Mouse (Mus musculus): ENCODE measurements at regions not wholly inside any gene's neighbourhood (a gene's known extent, or its start where the extent isn't known, plus 50 kb on each side); places are given as distances from the start of the nearest gene placed in this dataset.

DNA sequence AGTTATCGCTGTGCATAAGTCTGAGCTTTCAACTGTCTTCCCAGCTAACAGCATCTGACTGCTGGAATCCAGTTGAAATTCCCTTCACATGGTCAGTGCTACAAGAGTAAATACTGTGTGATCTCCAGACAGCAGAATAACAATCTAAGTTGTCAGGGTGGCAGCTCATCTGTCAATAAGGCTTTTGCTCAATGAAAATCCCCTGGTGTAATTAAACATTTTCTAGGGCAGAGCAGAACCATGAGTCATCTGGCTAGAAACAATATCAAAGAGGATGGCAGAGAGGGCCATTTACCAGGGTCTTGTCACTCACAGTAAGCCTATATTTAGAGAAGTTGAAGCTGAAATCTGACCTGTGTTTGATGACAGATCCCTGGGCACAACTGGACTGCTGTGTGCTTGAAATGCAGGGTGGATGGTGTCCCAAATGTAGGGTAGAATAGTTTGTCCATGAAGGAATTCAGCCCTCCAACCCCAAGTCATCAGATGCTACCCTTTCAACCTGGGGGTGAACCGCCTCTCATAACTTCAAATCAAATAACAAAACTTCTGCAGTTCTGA, 675.8 kb upstream of the Acvr2a start:
- no peak for ATAC-seq
- Histone ChIP-seq H3K27ac (no peak overlapping the region), H3K4me3 (replicated peaks) (no peak overlapping the region), H3K9ac (replicated peaks) (no peak overlapping the region), H3K9me3 (no peaks in the 10 kb centered on the region), H3K4me2 (replicated peaks) (no peak overlapping the region), H3K4me1 (replicated peaks) (no peaks in the 10 kb centered on the region), H3K27me3 (no peaks in the 10 kb centered on the region), H3K36me3 (no peaks in the 10 kb centered on the region)
- 94% methylated on average over 2 of the region's 2 CpGs for WGBS

DNA sequence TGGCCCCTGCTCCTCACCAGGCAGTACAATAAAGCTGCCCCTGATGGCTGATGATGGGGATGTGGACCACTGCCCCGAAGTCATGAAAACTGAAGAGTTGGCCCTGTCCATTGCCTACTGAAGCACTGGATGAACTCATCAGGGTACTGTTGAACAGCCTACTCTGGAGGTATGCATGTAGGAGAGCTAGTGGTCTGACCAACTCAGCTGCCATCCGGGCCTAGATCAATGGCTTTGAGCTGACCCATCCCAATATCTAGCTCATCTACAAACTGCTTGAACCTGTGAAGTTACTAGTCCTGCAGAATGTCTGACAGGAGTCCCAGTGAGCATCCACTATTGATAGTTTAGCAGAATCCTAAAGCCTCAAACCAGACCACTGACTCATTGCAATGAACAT, 672.6 kb upstream of the Acvr2a start:
- Histone ChIP-seq H3K36me3 (no peaks in the 10 kb centered on the region), H3K4me3 (replicated peaks) (no peak overlapping the region), H3K4me1 (replicated peaks) (no peaks in the 10 kb centered on the region), H3K27me3 (no peaks in the 10 kb centered on the region), H3K9ac (replicated peaks) (no peak overlapping the region), H3K4me2 (replicated peaks) (no peak overlapping the region), H3K9me3 (no peaks in the 10 kb centered on the region), H3K27ac (no peak overlapping the region)
- ATAC-seq, result no peak
- 91% methylated on average over 2 of the region's 2 CpGs for WGBS

DNA sequence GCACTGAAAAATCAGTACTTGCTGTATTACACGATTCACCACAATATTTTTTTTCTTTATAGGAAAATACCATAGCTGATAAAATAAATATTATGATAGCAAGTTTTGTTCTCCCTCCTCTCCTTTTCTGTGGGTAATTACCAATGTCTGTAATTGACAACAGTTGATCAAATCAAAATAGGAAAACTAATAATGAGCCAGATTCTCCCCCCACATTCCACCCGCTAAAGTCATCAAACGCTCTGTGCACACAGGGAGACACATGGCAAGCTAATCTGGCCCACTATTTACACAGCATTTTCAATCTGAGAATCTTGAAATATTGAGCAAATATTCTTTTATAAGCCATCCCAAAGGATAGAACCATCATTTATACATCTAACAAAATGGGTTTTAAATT, 659.2 kb upstream of the Acvr2a start:
- 87% methylated on average over 3 of the region's 3 CpGs for WGBS
- no peak overlapping the region for H3K9ac ChIP-seq (replicated peaks)

DNA sequence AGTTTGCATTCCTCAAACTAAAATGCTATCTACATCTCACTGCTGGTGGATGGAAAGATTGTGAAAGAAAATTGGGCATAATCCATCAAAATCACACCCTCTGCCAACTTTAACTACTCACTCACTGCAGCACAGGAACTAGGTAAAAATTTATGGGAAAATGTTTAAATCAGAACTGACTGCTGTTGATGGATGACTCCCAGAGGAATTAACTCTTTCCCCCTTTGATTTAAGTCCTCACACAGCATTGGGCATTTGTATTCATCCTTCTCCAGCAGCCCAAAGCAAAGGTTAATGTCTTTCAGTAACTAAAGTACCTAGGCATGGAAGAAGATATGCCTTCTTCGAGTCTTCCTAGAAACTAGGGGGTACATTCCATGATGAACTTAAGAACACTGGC, 641.3 kb upstream of the Acvr2a start:
- H3K36me3 ChIP-seq, result no peaks in the 10 kb centered on the region
- no peak overlapping the region for H3K4me3 ChIP-seq (replicated peaks)
- H3K27ac ChIP-seq, result no peak overlapping the region
- H3K9ac ChIP-seq (replicated peaks), result no peak overlapping the region
- no peak overlapping the region for H3K4me2 ChIP-seq (replicated peaks)
- H3K27me3 ChIP-seq, result no peaks in the 10 kb centered on the region
- H3K4me1 ChIP-seq (replicated peaks), result no peaks in the 10 kb centered on the region
- 66% methylated on average over 1 of the region's 1 CpGs for WGBS
- no peaks in the 10 kb centered on the region for H3K9me3 ChIP-seq
- no peak for ATAC-seq

More for the DNA sequence above, 659.2 kb upstream of the Acvr2a start:
- Histone ChIP-seq H3K27me3 (no peaks in the 10 kb centered on the region), H3K4me2 (replicated peaks) (no peak overlapping the region), H3K27ac (no peak overlapping the region), H3K9me3 (no peaks in the 10 kb centered on the region), H3K4me3 (replicated peaks) (no peak overlapping the region), H3K4me1 (replicated peaks) (no peaks in the 10 kb centered on the region), H3K36me3 (no peaks in the 10 kb centered on the region)
- no peak for ATAC-seq

DNA sequence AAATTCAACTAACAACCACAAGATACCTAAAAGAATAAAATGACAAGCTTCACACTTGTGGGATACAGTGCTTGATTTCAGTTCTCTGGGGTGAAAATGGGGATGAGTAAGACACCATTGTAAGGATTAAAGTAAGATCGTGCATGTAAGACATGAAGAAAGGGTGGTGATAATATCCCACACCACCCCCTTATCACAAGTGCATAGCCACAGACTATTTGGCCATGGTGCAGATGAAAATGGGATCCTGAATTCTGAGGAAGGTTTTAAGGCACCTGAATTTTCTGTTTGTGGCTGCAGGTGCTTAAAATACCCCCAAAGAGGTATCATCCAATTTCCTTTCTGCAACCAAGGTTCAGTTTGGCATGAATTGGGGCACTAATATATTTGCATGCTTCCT, 627.7 kb upstream of the Acvr2a start:
- no peak overlapping the region for H3K4me3 ChIP-seq (replicated peaks)
- no peaks in the 10 kb centered on the region for H3K9me3 ChIP-seq
- no peaks in the 10 kb centered on the region for H3K4me1 ChIP-seq (replicated peaks)
- no peak overlapping the region for H3K4me2 ChIP-seq (replicated peaks)
- 88% methylated on average over 1 of the region's 1 CpGs for WGBS
- H3K36me3 ChIP-seq, result no peaks in the 10 kb centered on the region
- H3K27me3 ChIP-seq, result no peaks in the 10 kb centered on the region
- no peak overlapping the region for H3K9ac ChIP-seq (replicated peaks)
- no peak for ATAC-seq
- no peak overlapping the region for H3K27ac ChIP-seq

DNA sequence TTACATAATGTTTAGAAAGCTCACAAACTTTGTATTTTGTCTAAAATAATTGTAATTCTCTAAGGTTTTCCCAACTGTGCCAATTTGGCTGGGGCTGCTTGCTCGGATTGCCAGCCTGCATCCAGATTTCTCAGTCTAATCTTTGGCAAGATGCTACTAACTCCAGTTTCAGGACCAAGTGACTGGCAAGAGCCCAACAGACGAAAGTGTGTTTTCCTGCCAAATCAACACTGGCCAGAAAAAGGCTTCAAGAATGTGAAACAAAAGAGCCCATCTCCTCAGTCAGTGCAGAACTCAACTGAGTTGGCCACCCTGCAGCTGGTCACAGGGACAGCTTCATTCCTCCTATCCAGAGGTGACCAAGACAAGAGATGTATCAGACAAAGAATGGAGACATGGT, 627.3 kb upstream of the Acvr2a start:
- Histone ChIP-seq H3K9ac (replicated peaks) (no peak overlapping the region), H3K36me3 (no peaks in the 10 kb centered on the region), H3K4me3 (replicated peaks) (no peak overlapping the region), H3K27me3 (no peaks in the 10 kb centered on the region), H3K9me3 (no peaks in the 10 kb centered on the region), H3K4me2 (replicated peaks) (no peak overlapping the region), H3K4me1 (replicated peaks) (no peaks in the 10 kb centered on the region), H3K27ac (no peak overlapping the region)
- ATAC-seq, result no peak
- WGBS, result 70% methylated on average over 2 of the region's 2 CpGs

DNA sequence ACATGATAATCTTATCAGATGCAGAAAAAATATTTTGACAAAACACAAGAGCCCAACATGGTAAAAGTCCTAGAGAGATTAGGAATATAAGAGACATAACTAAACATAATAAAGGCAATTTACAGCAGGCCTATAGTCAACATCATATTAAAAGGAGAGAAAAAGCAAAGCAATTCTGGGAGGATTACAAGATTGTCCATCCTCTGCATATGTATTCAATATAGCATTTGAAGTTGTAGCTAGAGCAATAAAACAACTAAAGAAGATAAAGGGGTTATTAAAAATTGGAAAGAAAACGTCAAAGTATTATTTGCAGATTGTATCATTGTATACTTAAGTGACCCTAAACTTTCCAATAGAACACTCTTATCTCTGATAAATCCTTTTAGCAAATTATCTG, 602.1 kb upstream of the Acvr2a start:
- no peaks in the 10 kb centered on the region for H3K4me1 ChIP-seq (replicated peaks)
- H3K4me3 ChIP-seq (replicated peaks), result no peak overlapping the region
- whole genome bisulfite sequencing, result 74% methylated on average over 1 of the region's 1 CpGs
- no peaks in the 10 kb centered on the region for H3K9me3 ChIP-seq
- H3K9ac ChIP-seq (replicated peaks), result no peak overlapping the region
- no peaks in the 10 kb centered on the region for H3K36me3 ChIP-seq
- H3K27ac ChIP-seq, result no peak overlapping the region
- no peaks in the 10 kb centered on the region for H3K27me3 ChIP-seq
- H3K4me2 ChIP-seq (replicated peaks), result no peak overlapping the region
- no peak for ATAC-seq

DNA sequence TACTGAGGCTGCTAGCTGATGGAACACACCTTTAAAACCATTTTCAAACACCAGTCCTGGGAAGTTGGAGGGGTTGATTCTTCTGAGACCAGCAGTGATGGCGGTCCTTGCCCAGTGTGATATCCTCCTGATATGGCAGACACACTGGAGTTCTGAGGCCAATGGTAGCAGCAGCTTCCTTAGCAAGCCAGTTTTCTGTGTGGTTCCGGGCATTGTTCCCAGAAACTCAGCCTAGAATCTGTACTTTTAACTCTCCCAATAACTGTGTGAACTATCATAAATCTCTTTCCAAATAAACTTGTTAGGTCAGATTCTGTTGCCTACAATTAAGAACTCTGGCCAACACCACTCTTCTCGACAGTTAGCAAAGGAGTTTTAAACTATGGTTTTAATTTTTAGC, 593.1 kb upstream of the Acvr2a start:
- H3K9me3 ChIP-seq, result no peaks in the 10 kb centered on the region
- H3K4me2 ChIP-seq (replicated peaks), result no peak overlapping the region
- H3K36me3 ChIP-seq, result no peaks in the 10 kb centered on the region
- H3K4me3 ChIP-seq (replicated peaks), result no peak overlapping the region
- H3K9ac ChIP-seq (replicated peaks), result no peak overlapping the region
- no peaks in the 10 kb centered on the region for H3K4me1 ChIP-seq (replicated peaks)
- H3K27me3 ChIP-seq, result no peaks in the 10 kb centered on the region
- no peak for ATAC-seq
- whole genome bisulfite sequencing, result 89% methylated on average over 3 of the region's 3 CpGs
- no peak overlapping the region for H3K27ac ChIP-seq

DNA sequence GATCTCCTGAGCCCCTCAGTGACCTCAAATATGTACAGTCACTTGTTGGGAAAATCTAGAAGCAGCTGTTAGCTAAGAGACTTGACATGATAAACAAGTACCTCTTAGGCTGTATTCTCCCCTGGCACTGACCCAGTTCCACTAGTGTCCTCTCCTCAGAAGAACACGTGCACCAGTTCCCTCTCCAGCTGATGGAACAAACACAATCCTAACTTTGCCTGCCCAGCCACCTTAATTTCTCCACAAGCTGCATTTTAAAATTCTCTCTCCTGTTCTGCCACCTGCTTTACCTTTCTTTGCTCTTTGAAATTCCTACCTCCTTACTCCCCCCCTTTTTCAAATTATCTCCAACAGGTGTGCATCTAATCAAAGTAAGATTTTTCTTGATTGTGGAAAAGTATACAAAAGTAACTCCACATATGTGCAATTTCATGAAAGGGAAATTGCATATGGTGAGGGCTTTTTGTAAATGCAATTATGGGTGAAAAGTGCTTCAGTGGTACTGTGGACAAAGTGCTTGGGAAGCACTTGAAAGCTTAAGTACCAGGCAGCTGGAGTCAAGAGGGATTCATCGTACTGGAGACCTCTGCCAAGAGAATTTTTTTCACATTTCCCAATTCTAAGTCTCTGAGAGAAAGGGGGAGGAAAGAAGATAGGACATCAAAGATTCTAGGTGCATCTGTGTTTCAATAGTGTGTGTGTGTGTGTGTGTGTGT, 590.7 kb upstream of the Acvr2a start:
- ATAC-seq, result no peak
- no peak overlapping the region for H3K4me3 ChIP-seq (replicated peaks)
- H3K4me1 ChIP-seq (replicated peaks), result no peaks in the 10 kb centered on the region
- H3K27me3 ChIP-seq, result no peaks in the 10 kb centered on the region
- WGBS, result 82% methylated on average over 2 of the region's 2 CpGs
- no peak overlapping the region for H3K9ac ChIP-seq (replicated peaks)
- no peaks in the 10 kb centered on the region for H3K9me3 ChIP-seq
- no peaks in the 10 kb centered on the region for H3K36me3 ChIP-seq
- H3K27ac ChIP-seq, result no peak overlapping the region
- H3K4me2 ChIP-seq (replicated peaks), result no peak overlapping the region

DNA sequence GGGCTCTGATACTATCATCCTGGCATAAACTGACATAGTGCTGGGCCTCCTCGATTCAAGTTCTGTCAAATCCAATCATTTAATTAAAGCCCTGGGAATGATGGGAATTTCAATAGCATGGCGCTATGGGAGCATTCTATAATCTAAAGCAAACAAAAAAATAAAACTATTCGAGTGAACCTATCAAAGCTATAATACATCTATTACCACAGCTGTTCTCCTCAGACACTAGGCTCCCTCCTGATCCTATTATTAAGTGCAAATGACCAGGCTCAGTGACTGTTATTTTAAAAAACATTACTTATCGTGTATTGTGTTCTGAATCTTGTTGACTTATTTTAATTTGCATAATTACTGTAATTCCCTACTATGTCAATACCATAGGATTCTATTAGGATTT, 563.7 kb upstream of the Acvr2a start:
- ATAC-seq, result no peak
- Histone ChIP-seq H3K4me1 (replicated peaks) (no peaks in the 10 kb centered on the region), H3K36me3 (no peaks in the 10 kb centered on the region), H3K27me3 (no peaks in the 10 kb centered on the region), H3K9ac (replicated peaks) (no peak overlapping the region), H3K4me2 (replicated peaks) (no peak overlapping the region), H3K27ac (no peak overlapping the region), H3K9me3 (no peaks in the 10 kb centered on the region), H3K4me3 (replicated peaks) (no peak overlapping the region)
- WGBS, result 67% methylated on average over 4 of the region's 4 CpGs

DNA sequence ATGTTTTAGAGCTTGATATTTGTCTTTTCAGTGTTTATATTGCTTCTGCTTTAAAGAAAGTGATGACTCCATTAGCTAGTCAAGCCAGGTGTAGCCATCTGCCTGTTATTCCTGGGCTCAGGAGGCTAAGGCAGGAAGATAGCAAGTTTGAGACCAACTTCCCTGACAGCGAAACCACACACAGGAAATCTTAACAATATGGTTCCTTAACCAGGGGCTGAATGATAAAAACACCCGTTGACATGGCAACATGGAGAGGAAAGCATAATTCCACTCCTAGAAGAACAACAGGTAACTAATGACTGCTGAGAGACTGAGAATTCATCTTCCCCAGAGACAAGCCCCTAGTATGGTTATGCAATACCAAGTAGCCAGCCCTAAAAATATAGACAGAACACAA, 553.6 kb upstream of the Acvr2a start:
- Histone ChIP-seq H3K36me3 (no peaks in the 10 kb centered on the region), H3K27ac (no peak overlapping the region), H3K4me1 (replicated peaks) (no peaks in the 10 kb centered on the region), H3K9me3 (no peaks in the 10 kb centered on the region), H3K4me3 (replicated peaks) (no peak overlapping the region), H3K27me3 (no peaks in the 10 kb centered on the region), H3K9ac (replicated peaks) (no peak overlapping the region), H3K4me2 (replicated peaks) (no peak overlapping the region)
- WGBS, result 70% methylated on average over 2 of the region's 2 CpGs
- ATAC-seq, result no peak
